Comparison of ENCODE assay signal across 7 mouse cellular contexts in genomic region chr7:102211071-102211470, GRCm38 (mm10). TPM values are rescaled to one million over a fixed set of nuclear protein-coding genes. Genes with fewer than 3 reads are reported as not detected.
DNase-seq lines count a peak whose midpoint lies in the region; ATAC-seq lines count a peak whose summit lies in the region.

No protein-coding gene starts in this region.

- H3K4me1 ChIP-seq in lung, embryonic 16.5 days (replicated peaks; ENCODE audit: control insufficient read depth, insufficient read depth, low read length), result peaks cover 11% of the 10 kb centered on the region
- H3K4me1 ChIP-seq in embryonic facial prominence, embryonic 15.5 days, result peaks cover 7% of the 10 kb centered on the region; the same call in 1 of the 2 replicates
- peaks cover 8% of the 10 kb centered on the region for H3K4me1 ChIP-seq in limb, embryonic 12.5 days (replicated peaks)
- peaks cover 4% of the 10 kb centered on the region for H3K4me1 ChIP-seq in stomach, embryonic 15.5 days

- peak overlapping the region; percentile 79 for H3K9ac ChIP-seq in lung, embryonic 16.5 days (ENCODE audit: low read length)
- peak overlapping the region; percentile 31; the same call in 1 of the 2 replicates for H3K9ac ChIP-seq in embryonic facial prominence, embryonic 15.5 days
- peak overlapping the region; percentile 67; the same call in 1 of the 2 replicates for H3K9ac ChIP-seq in limb, embryonic 12.5 days (replicated peaks)
- H3K9ac ChIP-seq in stomach, embryonic 15.5 days, result peak overlapping the region; percentile 58; the same call in 1 of the 2 replicates

- no peak for ATAC-seq in lung, embryonic 16.5 days (ENCODE audit: low read depth)
- ATAC-seq in embryonic facial prominence, embryonic 15.5 days (ENCODE audit: insufficient number of reproducible peaks, low FRiP score, low TSS enrichment, low read depth), result no peak
- ATAC-seq in limb, embryonic 12.5 days (ENCODE audit: insufficient number of reproducible peaks, insufficient read depth, low FRiP score, low TSS enrichment, low read depth), result no peak
- no peak for ATAC-seq in stomach, embryonic 15.5 days (ENCODE audit: insufficient read depth, low FRiP score, low read depth)

- 46% methylated on average over 3 of the region's 3 CpGs for WGBS in lung, embryonic 16.5 days
- 57% methylated on average over 3 of the region's 3 CpGs for WGBS in embryonic facial prominence, embryonic 15.5 days
- WGBS in limb, embryonic 12.5 days, result 71% methylated on average over 3 of the region's 3 CpGs
- WGBS in stomach, embryonic 15.5 days, result 52% methylated on average over 3 of the region's 3 CpGs

- no peaks in the 10 kb centered on the region for H3K27me3 ChIP-seq in lung, embryonic 16.5 days (ENCODE audit: control insufficient read depth, insufficient read depth, low read depth, low read length)
- H3K27me3 ChIP-seq in embryonic facial prominence, embryonic 15.5 days, result no peaks in the 10 kb centered on the region
- no peaks in the 10 kb centered on the region for H3K27me3 ChIP-seq in limb, embryonic 12.5 days
- H3K27me3 ChIP-seq in stomach, embryonic 15.5 days (replicated peaks), result no peaks in the 10 kb centered on the region

- no peaks in the 10 kb centered on the region for H3K36me3 ChIP-seq in lung, embryonic 16.5 days (ENCODE audit: control insufficient read depth, insufficient read depth, low read length)
- H3K36me3 ChIP-seq in embryonic facial prominence, embryonic 15.5 days, result no peaks in the 10 kb centered on the region
- no peaks in the 10 kb centered on the region for H3K36me3 ChIP-seq in limb, embryonic 12.5 days
- H3K36me3 ChIP-seq in stomach, embryonic 15.5 days, result no peaks in the 10 kb centered on the region

- H3K4me3 ChIP-seq in lung, embryonic 16.5 days (ENCODE audit: low read length), result peak overlapping the region; percentile 95
- H3K4me3 ChIP-seq in embryonic facial prominence, embryonic 15.5 days (replicated peaks), result peak overlapping the region; percentile 91
- H3K4me3 ChIP-seq in limb, embryonic 12.5 days (replicated peaks), result peak overlapping the region; percentile 58
- peak overlapping the region; percentile 64 for H3K4me3 ChIP-seq in stomach, embryonic 15.5 days (replicated peaks)

- peak overlapping the region; percentile 82 for H3K4me2 ChIP-seq in lung, embryonic 16.5 days (ENCODE audit: low read depth, low read length)
- peak overlapping the region; percentile 55 for H3K4me2 ChIP-seq in embryonic facial prominence, embryonic 15.5 days (replicated peaks)
- H3K4me2 ChIP-seq in limb, embryonic 12.5 days, result peak overlapping the region; percentile 65
- peak overlapping the region; percentile 71 for H3K4me2 ChIP-seq in stomach, embryonic 15.5 days

- H3K27ac ChIP-seq in lung, embryonic 16.5 days (ENCODE audit: low read length), result peak overlapping the region; percentile 93
- H3K27ac ChIP-seq in embryonic facial prominence, embryonic 15.5 days (replicated peaks), result peak overlapping the region; percentile 94
- peak overlapping the region; percentile 90 for H3K27ac ChIP-seq in limb, embryonic 12.5 days
- peak overlapping the region; percentile 93 for H3K27ac ChIP-seq in stomach, embryonic 15.5 days

- no peaks in the 10 kb centered on the region for H3K9me3 ChIP-seq in lung, embryonic 16.5 days (ENCODE audit: control insufficient read depth, low read length)
- no peaks in the 10 kb centered on the region for H3K9me3 ChIP-seq in embryonic facial prominence, embryonic 15.5 days (replicated peaks)
- H3K9me3 ChIP-seq in limb, embryonic 12.5 days, result no peaks in the 10 kb centered on the region
- no peaks in the 10 kb centered on the region for H3K9me3 ChIP-seq in stomach, embryonic 15.5 days

- no peak for DNase-seq in lung, postnatal 25 days (ENCODE audit: low spot score)
- no peak for DNase-seq in urinary bladder, postnatal 10 days (ENCODE audit: low spot score)
- DNase-seq in right cerebral cortex, postnatal 25 days, result no peak

RNA-seq across cellular contexts. Expression of gene Pgap2, which starts 1.1 kb away (rescaled TPM):
- polyA plus RNA-seq in lung, embryonic 16.5 days (2015; fragmentation: Nextera tagmentation; extraction: Ambion mirVana), result 95.1 and 103 TPM in 2 replicates
- polyA plus RNA-seq in embryonic facial prominence, embryonic 15.5 days (2015; fragmentation: Nextera tagmentation; extraction: Ambion mirVana), result 94.2 and 94.5 TPM in 2 replicates
- 82.0 and 84.9 TPM in 2 replicates for polyA plus RNA-seq in limb, embryonic 12.5 days (2016; fragmentation: Nextera tagmentation; extraction: Ambion mirVana)
- 96.3 and 99.2 TPM in 2 replicates for polyA plus RNA-seq in stomach, embryonic 15.5 days (2015; fragmentation: Nextera tagmentation; extraction: Ambion mirVana)

RNA-seq across cellular contexts. Expression of gene Nup98, which starts 1.1 kb away (rescaled TPM):
- 32.8 and 34.4 TPM in 2 replicates for polyA plus RNA-seq in lung, embryonic 16.5 days (2015; fragmentation: Nextera tagmentation; extraction: Ambion mirVana)
- polyA plus RNA-seq in embryonic facial prominence, embryonic 15.5 days (2015; fragmentation: Nextera tagmentation; extraction: Ambion mirVana), result 29.4 and 31.8 TPM in 2 replicates
- polyA plus RNA-seq in limb, embryonic 12.5 days (2016; fragmentation: Nextera tagmentation; extraction: Ambion mirVana), result 50.5 and 51.8 TPM in 2 replicates
- polyA plus RNA-seq in stomach, embryonic 15.5 days (2015; fragmentation: Nextera tagmentation; extraction: Ambion mirVana), result 29.5 and 33.6 TPM in 2 replicates

RNA-seq across cellular contexts. Expression of gene Rhog, which starts 44.8 kb away (rescaled TPM):
- polyA plus RNA-seq in lung, embryonic 16.5 days (2015; fragmentation: Nextera tagmentation; extraction: Ambion mirVana), result 78.1 and 82.1 TPM in 2 replicates
- 69.9 and 70.3 TPM in 2 replicates for polyA plus RNA-seq in embryonic facial prominence, embryonic 15.5 days (2015; fragmentation: Nextera tagmentation; extraction: Ambion mirVana)
- polyA plus RNA-seq in limb, embryonic 12.5 days (2016; fragmentation: Nextera tagmentation; extraction: Ambion mirVana), result 47.8 and 50.4 TPM in 2 replicates
- polyA plus RNA-seq in stomach, embryonic 15.5 days (2015; fragmentation: Nextera tagmentation; extraction: Ambion mirVana), result 58.4 and 67.7 TPM in 2 replicates

RNA-seq across cellular contexts. Expression of gene Stim1, which starts 56.5 kb away (rescaled TPM):
- 20.6 and 21.3 TPM in 2 replicates for polyA plus RNA-seq in lung, embryonic 16.5 days (2015; fragmentation: Nextera tagmentation; extraction: Ambion mirVana)
- polyA plus RNA-seq in embryonic facial prominence, embryonic 15.5 days (2015; fragmentation: Nextera tagmentation; extraction: Ambion mirVana), result 39.9 and 42.1 TPM in 2 replicates
- 17.7 and 25.3 TPM in 2 replicates for polyA plus RNA-seq in limb, embryonic 12.5 days (2016; fragmentation: Nextera tagmentation; extraction: Ambion mirVana)
- polyA plus RNA-seq in stomach, embryonic 15.5 days (2015; fragmentation: Nextera tagmentation; extraction: Ambion mirVana), result 26.5 TPM in 2 replicates
